Mouse (Mus musculus) adrenal gland, adult 18-20 months (tissue): ENCODE measurements around the gene Apoa2. TPM values are rescaled to one million over a fixed set of nuclear protein-coding genes. Genes with fewer than 3 reads are reported as not detected.
A peak's percentile ranks its signal among the peaks of the same experiment; 100 is the strongest.

Source experiments
- DNase-seq, 2 experiments: peaks; one replicate each; pipeline ENCODE4 v3.0.0; 2021 to 2022; ENCODE audit warnings: low spot score in 2 of 2
- long read RNA-seq, 2 experiments: library from polyadenylated mRNA; stranded (forward); transcript quantifications; one replicate each; pipeline ENCODE4 v2.0.0; 2021
- total RNA-seq, 2 experiments: library from RNA; stranded (reverse); gene quantifications; 1 replicate in 1 of 2; 2 replicates in 1 of 2; pipeline ENCODE4 v1.2.3; 2021

The Apoa2 gene
- total RNA-seq, result 1 to 10 TPM; 4.2 to 4.6 TPM
- long read RNA-seq, experiment 1, partial matches to known transcripts, result 0 of 1 reads
- long read RNA-seq, experiment 1, other reads (novel, unspliced or antisense), result 1 of 1 reads
- long read RNA-seq, experiment 2, partial matches to known transcripts, result 2 of 3 reads
- long read RNA-seq, experiment 2, other reads (novel, unspliced or antisense), result 0 of 3 reads

DNA sequence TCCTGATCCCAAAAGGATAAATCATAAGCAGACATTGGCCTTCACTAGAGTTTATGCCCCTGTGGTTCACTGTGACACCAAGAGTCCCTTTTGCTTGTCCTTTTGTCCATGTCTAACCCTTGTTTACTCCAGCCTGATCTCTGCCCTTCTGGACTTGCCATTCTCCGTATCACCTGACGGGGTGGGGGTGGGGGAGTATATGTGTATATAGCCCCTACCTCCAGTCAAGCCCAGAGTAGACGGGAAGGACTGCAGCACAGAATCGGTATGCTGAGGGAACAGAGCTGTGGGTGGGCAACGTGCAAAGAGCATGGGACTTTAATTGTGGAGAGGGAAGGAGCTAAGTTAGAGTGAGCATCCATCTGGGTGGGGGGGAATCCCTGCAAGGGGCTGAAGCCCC lies at the start of gene Apoa2:
Gene Apoa2 (plus strand): TSS at position 198 of the 400 bp plus-strand sequence.
- DNase-seq, result peak in 1 of 2 experiments; percentile 1

DNA sequence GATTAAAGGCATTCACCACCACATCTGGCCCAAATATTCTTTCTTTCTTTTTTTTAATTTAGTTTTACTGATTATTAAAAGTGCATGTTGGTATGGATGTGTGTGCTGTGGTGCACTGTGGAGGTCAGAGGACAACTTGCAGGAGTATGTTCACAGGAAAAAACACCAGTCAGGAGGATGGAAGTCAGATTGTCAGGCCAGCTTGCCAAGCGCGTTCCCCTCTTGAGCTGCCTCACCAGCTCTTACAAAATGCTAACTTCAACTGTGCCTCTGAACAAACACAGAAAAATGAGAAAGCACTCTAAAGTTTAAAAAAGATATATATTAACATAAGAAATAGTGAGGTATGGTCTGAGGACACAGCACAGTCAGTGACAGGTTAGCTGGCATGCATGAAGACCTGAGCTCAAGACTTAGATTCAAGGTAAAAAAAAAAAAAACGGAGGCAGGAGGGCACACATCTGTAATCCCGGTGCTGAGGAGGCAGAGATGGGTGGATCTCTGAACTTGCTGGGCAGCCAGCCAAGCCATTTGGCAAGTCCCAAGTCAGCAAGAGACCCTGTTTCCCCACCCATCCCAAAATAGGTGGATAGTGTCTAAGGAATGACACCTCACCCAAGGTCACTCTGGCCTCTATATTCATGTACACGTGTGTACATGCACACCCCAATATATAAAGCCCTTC lies 45.2 kb upstream of the Apoa2 start:
- DNase-seq, result no peak

DNA sequence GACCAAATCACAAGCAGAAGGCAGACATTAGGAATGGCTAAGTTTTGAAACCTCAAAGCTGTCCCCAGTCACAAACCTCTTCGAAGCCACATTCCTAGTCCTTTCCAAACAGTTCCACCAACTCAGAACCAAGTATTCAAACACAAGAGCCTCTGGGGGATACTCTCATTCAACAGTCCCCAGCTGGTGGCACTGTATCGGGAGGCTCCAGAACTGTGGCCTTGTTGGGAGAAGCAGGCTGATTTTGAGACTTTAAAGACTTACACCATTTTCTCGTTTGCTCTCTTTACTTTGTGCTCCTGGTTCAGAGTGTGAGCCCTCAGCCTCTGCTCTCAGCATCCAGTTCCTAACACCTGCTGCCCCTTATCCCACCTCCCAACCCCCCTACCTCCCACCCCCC lies 41.8 kb upstream of the Apoa2 start:
- DNase-seq, result no peak

DNA sequence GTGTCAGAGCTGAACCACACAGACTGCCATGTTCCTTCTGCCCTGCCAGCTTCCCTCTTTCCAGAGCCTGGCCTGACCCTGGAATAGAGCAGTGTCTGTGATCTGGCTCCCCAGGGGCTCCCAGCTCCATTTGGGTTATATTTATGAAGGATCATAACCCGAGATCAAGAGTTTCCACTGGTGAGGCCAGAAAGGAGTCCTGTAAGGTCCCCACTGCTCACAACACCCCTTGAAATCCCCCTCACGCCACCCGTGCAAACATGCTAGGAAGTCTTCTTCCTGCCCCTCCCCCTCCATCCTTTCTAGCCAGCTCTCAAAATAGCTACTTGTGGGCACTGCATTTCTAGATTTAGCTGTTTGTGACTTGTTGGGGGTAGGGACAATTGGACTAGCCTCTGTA lies 41.2 kb upstream of the Apoa2 start:
- no peak for DNase-seq

DNA sequence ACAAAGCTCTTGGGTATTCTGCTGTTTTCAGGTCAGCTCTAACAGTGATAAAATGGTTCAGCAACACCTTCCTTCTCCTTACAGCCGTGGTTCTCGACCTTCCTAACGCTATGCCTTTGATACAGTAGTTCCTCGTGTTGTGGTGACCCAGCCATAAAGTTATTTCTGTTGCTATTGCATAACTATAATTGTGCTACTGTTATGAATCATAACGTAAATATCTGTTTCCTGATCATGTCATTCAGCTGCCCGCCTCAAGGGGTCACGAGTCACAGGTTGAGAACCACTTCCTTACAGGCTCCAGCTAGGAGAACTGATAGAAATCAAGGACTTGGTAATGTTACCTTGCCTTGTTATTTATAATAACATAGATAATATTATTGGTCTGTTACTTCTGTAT lies 40.5 kb upstream of the Apoa2 start:
- DNase-seq, result no peak

DNA sequence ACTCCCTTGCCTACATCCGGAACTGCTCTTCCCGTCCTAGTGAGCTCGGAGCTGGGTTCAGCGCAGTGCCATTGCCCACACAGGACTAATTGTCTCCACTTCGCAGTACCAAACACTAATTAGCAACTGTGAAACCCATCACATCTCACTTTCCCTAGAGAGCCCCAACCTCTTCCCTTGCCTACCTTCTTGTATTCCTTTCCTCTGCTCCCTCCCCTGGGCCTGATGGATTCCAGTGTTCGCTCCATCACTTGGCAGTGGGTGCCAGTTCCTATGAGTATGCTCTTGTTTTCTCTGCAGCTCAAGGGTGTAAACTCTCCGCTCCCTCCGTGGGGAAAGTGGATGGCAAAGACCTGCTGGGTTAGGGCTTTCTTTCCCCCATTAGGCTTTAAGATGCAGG lies 39.2 kb upstream of the Apoa2 start:
- DNase-seq, result no peak

DNA sequence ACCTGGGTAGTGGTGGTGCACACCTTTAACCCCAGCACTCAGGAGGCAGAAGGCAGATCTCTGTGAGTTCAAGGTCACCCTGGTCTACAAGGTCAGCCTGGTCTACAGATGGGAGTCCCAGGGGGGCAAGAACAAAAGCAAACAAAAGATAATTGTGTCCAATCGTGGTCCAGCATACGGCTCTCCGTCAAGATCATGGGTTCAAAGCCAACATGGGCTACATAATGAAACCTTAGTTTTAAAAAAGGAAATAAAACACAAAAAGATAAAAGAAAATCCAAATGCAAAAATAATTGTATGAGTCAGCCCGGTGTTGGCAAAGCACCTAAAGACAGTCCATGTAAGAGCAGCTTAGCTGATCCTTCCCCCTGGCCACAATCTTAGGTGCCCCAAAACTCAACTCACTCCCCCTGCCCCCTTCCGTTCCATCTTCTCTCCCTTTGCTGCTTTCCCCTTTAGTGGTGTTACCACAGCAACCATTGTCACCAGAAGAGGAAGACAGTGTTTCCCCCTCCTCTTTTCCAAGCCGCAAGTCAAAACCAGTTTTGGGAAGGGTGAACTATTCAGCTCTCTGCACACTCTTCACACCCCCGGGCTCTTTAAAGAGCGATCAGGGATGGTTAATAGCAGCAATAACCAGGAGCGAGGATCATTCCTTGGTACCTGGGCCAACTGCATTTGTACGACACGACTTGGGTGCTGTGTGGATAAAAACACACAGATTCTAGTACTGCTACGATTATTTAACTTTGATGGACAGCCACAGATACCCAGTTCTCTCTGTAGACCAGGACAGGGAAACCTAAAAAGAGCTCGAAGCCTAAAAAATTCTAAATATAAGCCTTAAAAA lies 36.8 kb upstream of the Apoa2 start:
- DNase-seq, result no peak

DNA sequence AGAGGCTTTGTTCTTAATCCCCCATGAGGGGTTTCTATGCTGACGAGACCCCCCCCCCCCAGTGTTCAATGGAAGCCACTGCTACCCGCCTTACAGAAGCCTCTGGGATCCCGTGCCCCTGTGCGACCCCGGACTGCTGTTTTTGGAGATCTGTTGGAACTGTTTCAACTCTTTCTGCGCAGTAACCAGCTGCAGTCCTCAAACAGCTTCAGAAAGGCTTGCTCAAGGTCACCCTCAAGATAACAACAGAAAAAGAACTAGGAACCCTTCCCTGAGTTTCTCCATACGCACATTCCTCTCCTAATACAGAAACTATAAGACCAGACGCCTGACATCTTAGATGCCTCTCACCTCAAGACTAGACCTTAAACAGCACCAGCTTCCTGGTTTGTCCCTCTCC lies 35.8 kb upstream of the Apoa2 start:
- no peak for DNase-seq

DNA sequence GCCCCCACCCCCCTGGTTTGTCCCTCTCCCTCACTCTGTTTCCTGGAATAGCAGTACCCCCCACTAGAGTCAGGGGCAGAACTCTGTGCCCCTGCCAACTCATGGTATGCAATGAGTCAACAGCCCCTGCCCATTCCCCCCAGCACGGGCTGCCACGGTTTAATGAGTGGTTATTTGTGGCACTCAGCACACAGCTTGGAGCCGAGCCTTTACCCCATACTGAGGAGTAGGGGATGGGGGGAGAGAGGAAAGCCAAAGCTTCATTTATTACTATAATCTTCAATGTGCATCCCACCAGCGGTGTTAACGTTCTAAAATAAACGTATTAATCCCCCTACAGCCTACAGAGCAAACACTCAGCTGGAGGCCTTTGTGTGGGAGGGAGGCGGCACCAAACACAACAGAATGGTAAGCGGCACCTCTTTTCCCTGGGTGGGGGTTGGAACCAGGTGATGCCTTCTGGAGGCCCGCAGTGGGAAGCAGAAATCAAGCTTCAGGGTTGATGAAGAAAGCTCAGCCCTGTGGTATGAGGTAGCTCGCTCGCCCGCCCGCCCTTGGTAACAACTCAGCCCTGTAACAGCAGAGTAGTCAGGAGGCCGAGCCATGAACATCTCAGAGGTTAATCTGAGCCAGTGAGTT lies 35.3 kb upstream of the Apoa2 start:
- peak in 1 of 2 experiments; percentile 17 for DNase-seq

DNA sequence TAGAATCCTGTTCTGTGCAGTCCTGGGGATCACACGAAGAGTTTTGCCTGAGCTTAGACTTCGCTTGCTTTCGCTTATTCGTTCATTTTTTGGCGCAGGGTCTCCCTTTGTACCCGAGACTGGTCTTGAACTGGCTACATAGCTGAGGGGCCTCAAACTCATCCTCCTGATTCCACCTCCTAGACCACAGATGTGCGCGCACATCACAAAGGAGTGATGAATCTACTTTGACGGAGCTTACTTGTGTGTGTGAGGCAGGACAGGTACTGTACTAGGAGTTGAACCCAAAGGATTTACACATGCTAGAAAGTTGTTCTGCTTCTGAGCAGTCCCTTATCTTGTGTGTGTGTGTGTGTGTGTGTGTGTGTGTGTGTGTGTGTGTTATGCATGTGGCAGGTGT lies 34.0 kb upstream of the Apoa2 start:
- no peak for DNase-seq

DNA sequence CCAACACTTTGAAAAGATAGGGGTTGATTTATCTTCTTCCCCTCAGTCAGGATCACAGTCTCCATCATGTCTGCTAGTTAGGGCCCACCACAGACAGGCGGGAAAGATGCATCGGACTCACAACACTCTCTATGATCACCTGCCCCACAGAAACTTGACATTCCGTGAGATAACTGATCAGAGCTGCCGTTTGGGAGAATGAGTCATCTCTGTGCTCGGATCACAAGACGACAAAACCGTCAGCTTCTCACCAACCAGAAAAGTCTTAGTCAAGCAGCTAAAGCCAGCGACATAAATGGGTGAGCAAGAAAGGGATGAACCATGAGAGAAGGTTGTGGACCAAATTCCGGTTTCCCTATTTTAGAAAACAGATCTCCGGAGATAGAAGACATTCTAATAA lies 32.6 kb upstream of the Apoa2 start:
- no peak for DNase-seq

DNA sequence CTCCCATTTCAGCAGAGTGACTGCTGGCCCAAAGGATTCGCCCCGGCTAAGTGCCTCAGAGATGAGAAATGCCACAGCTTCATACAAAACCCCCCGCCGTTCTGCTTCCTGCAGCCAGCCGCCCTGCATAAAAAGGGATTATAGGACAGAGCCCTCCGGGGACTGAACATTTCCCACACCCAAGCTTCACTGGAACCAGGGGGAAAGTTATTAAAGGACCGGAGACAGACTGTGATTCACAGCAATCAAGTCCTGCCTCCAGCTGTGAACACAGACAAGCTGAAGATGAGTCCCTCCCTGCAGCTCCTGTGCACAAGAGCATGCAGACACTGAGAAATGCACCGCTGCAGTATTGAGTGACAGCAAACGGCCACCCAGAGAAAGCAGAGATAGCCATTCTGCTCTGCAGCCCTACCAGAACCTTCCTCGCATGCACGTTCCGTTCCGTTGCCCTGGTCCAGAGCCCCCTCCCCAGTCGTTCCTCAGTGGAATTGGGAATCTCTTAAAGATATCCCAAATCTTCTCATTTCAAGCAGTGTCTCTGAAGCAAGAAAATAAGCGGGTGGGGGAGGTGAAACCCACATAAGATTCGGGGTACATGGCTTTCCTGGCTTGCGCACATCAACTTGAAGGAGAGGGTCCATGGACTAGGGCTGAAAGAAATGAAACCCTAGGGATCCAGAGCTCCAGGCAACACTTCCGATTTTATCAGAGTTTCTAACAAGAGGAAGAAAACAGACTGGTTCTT lies 31.6 kb upstream of the Apoa2 start:
- no peak for DNase-seq

DNA sequence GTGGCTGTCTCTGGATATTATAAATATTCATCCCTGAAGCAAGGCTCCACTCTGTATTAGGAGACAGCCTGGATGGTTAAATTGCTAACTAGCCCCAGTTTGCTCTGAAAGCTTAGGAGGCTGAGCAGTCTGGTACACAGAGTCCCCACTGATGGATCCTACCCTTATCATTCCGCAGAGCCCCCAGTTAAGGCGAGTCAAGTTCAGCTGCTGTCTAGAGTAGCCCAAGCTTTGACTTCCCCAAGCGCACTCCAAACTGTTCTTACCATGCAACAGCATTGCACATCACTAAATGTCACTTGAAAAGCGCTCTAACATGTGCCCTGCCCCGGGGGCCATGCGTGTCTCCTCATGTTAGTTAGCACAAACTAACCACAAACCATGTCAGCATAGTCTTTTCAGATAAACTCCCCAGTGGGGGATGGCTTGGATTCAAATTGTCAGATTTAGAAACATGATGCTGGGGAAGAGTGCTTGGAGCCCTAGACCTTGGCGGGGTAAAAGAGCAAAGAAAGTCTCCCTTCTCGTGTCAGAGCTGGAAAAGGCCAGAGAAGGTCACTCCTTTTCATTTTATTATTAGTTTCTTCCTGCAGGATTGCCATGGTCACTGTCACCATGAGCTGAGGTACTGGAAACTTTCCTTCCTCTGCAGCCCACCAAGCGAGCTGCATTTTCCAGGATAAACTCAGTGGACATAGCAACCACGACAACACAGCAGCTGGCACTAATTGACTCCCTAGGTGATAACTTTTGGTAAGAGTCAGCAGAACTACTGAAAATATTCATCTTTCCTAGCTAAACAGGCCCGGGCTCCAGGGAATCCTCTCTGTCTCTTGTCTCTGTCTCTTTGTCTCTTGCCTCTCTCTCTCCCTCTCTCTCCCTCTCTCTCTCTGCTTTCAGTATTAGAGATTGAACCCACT lies 30.7 kb upstream of the Apoa2 start:
- DNase-seq, result no peak

DNA sequence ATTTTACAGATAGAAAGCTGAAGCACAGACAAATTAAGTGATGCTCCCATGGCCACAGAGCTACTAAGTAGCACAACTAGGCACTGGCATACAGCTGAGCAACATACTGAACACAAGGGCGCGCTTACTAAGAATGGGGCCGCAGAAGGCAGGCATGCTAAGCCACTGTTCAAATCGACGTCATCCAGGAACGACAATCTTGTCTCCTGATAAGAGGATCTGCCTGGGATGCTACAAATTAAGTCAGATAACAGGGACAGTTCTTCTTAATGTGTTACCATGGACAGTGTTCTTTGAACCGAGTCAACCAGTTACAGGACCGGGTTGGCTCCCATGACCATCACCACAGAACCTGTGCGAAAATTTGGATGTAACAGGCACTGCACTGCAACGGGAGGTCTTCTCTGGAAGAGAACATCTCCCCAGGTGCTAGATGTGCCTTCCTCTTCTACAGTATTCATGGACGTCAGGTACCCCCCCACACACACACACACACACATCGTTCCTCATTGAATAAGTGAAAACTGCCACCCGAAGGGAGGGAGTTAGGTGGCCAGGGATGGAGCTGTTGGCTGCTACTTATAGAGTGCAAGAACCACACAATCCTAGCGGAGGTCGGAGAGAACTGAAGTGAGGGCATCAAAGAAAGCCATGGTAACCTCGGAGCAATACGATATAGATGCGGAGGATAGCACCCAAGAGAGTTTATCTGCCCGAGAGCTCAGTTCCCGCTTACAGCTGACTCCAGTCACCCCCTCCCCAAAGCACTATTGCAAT lies 29.6 kb upstream of the Apoa2 start:
- no peak for DNase-seq

DNA sequence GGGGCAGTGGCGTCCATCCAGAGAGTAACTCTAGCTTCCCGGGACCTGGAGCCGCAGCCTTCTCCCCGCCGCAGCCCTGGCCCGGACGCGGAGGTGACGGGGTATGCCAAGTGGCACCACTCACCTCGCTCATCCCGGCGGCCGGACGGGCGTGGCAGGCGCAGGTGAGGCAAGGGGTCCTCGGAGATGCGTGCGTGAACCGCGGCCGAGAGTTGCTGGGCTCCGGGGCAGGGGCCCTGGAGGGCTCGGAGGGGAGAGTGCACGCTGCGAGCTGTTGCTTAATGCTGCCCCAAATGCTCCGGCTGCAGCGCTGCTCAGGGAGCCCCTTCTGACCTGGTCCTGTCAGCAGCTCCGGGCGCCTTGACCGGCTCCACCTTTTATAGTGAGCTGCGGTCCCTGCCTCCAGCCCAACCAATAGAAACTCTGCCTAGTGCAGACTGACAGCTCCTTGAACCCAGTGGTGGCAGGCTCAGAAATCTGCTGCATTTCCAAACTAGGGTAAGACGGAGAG lies 28.9 kb upstream of the Apoa2 start, which contains the start of gene Pcp4l1:
Gene Pcp4l1 (minus strand): TSS at position 382 of the 511 bp plus-strand sequence.
- DNase-seq, result peak; percentile 45 to 51

DNA sequence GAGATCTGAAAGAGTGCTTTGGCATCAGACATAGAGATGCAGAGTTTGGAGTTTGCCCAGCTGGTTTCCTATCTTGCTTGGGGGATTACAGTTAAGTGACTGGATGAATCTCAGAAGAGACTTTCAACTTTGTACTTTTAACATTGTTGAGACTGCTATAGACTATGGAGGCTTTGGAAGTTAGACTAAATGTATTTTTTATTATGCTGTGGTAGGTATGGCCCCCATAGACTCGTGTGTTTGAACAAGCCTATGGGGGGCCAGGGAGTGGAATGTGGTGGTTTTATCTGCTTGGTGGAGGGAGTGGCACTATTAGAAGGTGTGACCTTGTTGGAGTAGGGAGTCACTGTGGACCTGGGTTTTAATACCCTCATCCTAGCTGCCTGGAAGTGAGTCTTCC lies 25.3 kb upstream of the Apoa2 start:
- DNase-seq, result no peak

DNA sequence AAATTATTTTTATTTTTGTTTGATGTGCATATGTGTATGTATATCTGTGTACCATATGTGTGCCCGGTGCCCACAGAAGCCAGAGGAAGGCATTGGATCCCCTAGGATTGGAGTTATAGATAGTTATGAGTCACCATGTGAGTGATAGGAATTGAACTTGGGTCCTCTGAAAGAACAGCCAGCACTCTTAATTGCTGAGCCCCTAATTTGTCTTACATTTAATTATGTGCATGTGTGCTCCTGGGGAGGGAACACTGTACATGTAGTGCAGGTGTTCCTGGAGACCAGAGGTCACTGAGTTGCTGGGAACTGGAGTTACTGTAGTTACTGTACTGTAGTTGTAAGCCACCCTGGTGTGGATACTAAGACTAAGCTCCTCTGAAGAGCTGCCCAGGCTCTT lies 24.1 kb upstream of the Apoa2 start:
- DNase-seq, result no peak

DNA sequence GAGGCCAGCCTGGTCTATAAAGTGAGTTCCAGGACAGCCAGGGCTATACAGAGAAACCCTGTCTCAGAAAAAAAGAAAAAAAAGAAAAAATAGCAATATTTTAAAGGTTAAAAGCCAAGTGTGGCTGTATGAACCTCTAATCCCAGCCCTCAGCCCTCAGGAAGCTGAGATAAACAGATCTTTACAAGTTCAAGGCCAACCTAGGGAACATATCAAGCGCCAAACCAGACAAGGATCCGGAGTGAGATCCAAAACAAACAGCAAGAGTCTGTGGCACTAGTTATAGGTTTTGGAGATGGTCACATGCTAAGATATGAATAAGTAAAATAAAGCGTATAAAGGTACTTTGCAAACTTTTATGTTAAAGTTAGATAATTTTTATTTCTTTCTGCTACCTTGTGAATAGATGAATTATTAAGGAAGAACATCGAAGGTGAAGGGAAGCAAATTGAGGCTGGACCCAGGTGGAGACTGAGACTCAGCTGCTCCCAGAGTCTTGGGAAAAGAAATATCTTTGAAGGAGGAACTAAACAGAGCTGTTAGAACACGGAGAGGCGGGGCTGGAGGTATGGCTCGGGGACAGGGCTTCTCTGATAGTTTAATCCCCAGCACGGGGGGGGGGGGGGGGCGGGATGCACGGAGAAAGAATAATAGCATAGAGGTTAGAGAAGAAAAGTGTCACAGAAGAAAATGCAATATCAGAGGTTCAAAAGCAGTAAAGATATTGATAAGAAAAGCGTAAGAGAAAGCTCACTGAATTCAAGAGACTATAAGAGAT lies 21.2 kb upstream of the Apoa2 start:
- DNase-seq, result no peak
